Mouse (Mus musculus) neural tube, embryonic 14.5 days (tissue): ENCODE results near the gene Olfr1280. TPM values are rescaled to one million over a fixed set of nuclear protein-coding genes. Genes with fewer than 3 reads are reported as not detected.
"Not testable (repeated sequence)": the region's sequence is repeated elsewhere in the genome, so short reads cannot be mapped to it uniquely, and the experiment has no call there.

Experiments
- ATAC-seq: fragments of 200-750 bp; cut with Nextera tagmentation; 2 replicates; pipeline ENCODE4 v1.8.0; 2017; ENCODE audit warnings: low read depth, mild to moderate bottlenecking, moderate TSS enrichment, moderate library complexity
- H3K27ac ChIP-seq: fragments of 300-500 bp; sonication (generic); 2 replicates; pipeline ENCODE4 v1.5.1; 2014; ENCODE audit warnings: low read depth, mild to moderate bottlenecking, control low read depth, low read length, moderate library complexity, mixed read lengths
- H3K27me3 ChIP-seq: fragments of 300-500 bp; sonication (generic); 2 replicates; pipeline ENCODE4 v1.6.1; 2014; ENCODE audit warnings: low read length; ENCODE audit not compliant: control insufficient read depth, insufficient read depth
- H3K36me3 ChIP-seq: fragments of 300-500 bp; sonication (generic); 2 replicates; pipeline ENCODE4 v1.6.1; 2014; ENCODE audit warnings: low read length, mixed read lengths; ENCODE audit not compliant: control insufficient read depth, insufficient read depth
- H3K4me1 ChIP-seq: fragments of 300-500 bp; sonication (generic); 2 replicates; pipeline ENCODE4 v1.6.1; 2014; ENCODE audit warnings: low read length; ENCODE audit not compliant: control insufficient read depth, insufficient read depth
- H3K4me2 ChIP-seq: fragments of 300-500 bp; sonication (generic); 2 replicates; pipeline ENCODE4 v1.6.1; 2014; ENCODE audit warnings: mild to moderate bottlenecking, low read depth, low read length, control low read depth
- H3K4me3 ChIP-seq: fragments of 300-500 bp; sonication (generic); 2 replicates; pipeline ENCODE4 v1.5.1; 2014; ENCODE audit warnings: low read depth, low read length, control low read depth, mixed read lengths
- H3K9ac ChIP-seq: fragments of 300-500 bp; sonication (generic); replicated peaks from 2 replicates; pipeline ENCODE4 v1.6.1; 2014; ENCODE audit warnings: low read depth, mild to moderate bottlenecking, control low read depth, low read length, mixed read lengths
- H3K9me3 ChIP-seq: fragments of 300-500 bp; sonication (generic); 2 replicates; pipeline ENCODE4 v1.6.1; 2016; ENCODE audit warnings: low read length; ENCODE audit not compliant: control insufficient read depth
- WGBS: fragments of 180-500 bp; shearing (Covaris S2); extraction: QIAGEN DNeasy Blood & Tissue Kit; methylation state at CpG from one replicate; pipeline ENCODE4 v1.1.7; 2014; 5-methylcytosine and 5-hydroxymethylcytosine counted together
- polyA plus RNA-seq: library from polyadenylated mRNA; unstranded; fragments of >200 nt; fragmentation: Nextera tagmentation; extraction: Ambion mirVana; gene quantifications from 2 replicates; pipeline ENCODE4 v1.2.1, GENCODE M21; 2014

Gene Olfr1280
- not detected in 2 replicates for polyA plus RNA-seq

DNA sequence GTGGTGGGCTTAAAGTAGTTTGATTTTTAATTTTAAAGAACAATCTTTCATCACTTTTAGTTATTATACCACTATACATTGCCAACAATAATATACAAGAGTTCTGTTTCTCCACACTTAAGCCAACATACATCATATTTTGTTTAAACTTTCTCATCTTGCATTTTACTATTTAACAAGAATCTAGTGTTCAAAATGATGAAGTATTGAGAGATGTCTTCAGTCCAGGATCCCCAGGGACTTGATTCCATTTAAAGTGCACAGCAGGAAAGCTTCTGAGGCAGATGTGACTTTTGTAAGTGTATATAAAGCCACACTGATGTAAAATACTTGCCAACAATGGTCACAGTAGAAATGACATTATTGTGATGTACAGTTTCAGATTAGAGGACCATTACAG is at the start of gene Olfr1280:
Olfr1280 (plus strand) TSS at position 301 of the 400 bp plus-strand sequence.
- ATAC-seq, result no peak
- Histone ChIP-seq H3K9me3 (no peaks in the 10 kb centered on the region), H3K4me1 (no peaks in the 10 kb centered on the region), H3K27ac (no peak within 1 kb of the TSS), H3K9ac (no peak within 1 kb of the TSS), H3K4me2 (no peak within 1 kb of the TSS), H3K27me3 (no peaks in the 10 kb centered on the region), H3K4me3 (no peak within 1 kb of the TSS), H3K36me3 (no peaks in the 10 kb centered on the region)

DNA sequence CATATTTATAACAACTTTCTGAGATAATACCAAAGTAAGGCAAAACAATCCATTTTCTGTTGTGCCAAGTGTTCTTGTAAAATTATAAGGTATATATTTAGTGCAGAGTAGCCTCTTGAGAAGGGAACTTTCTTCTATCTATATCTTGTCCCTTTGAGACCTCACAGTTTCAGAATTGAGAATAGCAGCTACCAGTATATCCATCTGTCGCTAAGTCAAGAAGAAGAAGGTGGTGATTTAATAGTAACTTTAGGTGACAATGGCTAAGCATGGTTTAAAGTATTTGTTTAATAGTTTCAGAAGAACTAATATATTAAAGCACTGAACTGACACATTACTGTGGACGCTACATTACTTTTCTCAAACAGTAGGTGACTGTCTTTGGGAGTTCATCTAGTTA is 39.8 kb upstream of the Olfr1280 start, which contains the start of gene Olfr1277:
Olfr1277 (minus strand) TSS at position 101 of the 400 bp plus-strand sequence.
- no peak within 1 kb of the TSS for H3K27ac ChIP-seq
- no peaks in the 10 kb centered on the region for H3K36me3 ChIP-seq
- no peaks in the 10 kb centered on the region for H3K4me1 ChIP-seq
- whole genome bisulfite sequencing, result 83% methylated on average over 2 of the region's 2 CpGs
- H3K4me2 ChIP-seq, result no peak within 1 kb of the TSS
- H3K27me3 ChIP-seq, result no peaks in the 10 kb centered on the region
- H3K9ac ChIP-seq, result no peak within 1 kb of the TSS
- no peak within 1 kb of the TSS for H3K4me3 ChIP-seq
- no peaks in the 10 kb centered on the region for H3K9me3 ChIP-seq
- no peak for ATAC-seq

DNA sequence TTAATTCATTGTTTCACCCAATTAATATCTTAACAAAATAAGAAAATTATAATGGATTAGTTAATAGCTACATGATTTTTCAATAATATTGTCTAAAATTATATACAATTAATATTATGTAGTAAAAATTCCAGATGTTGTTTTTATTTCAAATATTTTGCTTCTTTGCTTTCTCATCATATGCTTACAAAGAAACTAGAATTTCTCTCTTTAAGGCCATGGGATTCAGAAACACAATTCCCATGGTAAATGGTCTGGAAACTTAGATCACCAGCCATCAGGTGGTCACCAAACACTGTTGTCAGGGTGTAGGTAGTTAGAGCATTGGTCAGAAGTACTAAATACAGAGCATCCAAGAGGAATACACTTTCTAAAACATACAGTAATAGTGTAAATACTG is 24.0 kb upstream of the Olfr1280 start, which contains the start of gene Olfr1278:
Olfr1278 (plus strand) TSS at position 301 of the 400 bp plus-strand sequence.
- Histone ChIP-seq H3K4me2 (no peak within 1 kb of the TSS), H3K36me3 (no peaks in the 10 kb centered on the region), H3K4me3 (no peak within 1 kb of the TSS), H3K9ac (no peak within 1 kb of the TSS), H3K27ac (no peak within 1 kb of the TSS), H3K9me3 (no peaks in the 10 kb centered on the region), H3K27me3 (no peaks in the 10 kb centered on the region), H3K4me1 (no peaks in the 10 kb centered on the region)
- ATAC-seq, result no peak

DNA sequence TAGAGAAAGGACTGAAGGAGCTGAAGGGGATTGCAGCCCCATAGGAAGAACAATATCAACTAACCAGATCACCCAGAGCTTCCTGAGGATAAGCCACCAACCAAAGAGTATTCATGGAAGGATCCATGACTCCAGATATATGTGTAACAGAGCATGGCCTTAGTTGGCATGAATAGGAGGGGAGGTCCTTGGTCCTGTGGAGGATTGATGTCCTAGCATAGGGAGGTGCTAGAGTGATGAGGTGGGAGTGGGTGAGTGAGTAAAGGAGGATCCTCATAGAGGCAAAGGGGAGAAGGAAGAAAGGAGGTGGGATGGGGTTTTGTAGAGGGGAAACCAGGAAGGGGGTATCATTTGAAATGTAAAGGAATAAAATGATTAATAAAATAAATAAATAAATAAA is 15.3 kb upstream of the Olfr1280 start:
- no peaks in the 10 kb centered on the region for H3K4me1 ChIP-seq
- no peak overlapping the region for H3K4me3 ChIP-seq
- no peaks in the 10 kb centered on the region for H3K27me3 ChIP-seq
- no peaks in the 10 kb centered on the region for H3K36me3 ChIP-seq
- no peak overlapping the region for H3K9ac ChIP-seq
- H3K4me2 ChIP-seq, result no peak overlapping the region
- ATAC-seq, result no peak
- H3K27ac ChIP-seq, result no peak overlapping the region
- no peaks in the 10 kb centered on the region for H3K9me3 ChIP-seq

DNA sequence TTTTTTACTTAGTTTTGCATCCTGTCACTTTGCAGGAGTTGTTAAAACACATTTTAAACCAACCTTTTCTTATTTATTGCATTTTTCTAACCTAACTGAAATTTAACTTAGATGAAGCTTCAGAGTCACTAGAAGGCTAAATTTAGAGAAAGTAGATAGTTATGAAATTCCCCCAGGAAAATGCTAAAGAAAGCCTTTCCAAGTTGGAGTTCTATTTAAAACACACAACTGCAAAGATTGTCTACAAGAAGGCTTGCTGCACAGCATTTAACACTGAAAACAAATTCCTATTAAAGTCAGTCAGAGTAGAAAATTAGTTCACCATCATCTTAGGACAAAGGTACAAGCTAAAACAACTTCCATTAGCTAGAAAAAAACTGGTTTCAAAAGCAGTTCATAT is 13.4 kb upstream of the Olfr1280 start, which contains the start of gene Olfr1279:
Olfr1279 (plus strand) TSS at position 262 of the 400 bp plus-strand sequence.
- Histone ChIP-seq H3K27me3 (no peaks in the 10 kb centered on the region), H3K4me2 (no peak within 1 kb of the TSS), H3K4me1 (no peaks in the 10 kb centered on the region), H3K9ac (no peak within 1 kb of the TSS), H3K36me3 (no peaks in the 10 kb centered on the region), H3K27ac (no peak within 1 kb of the TSS), H3K4me3 (no peak within 1 kb of the TSS), H3K9me3 (no peaks in the 10 kb centered on the region)
- no peak for ATAC-seq

DNA sequence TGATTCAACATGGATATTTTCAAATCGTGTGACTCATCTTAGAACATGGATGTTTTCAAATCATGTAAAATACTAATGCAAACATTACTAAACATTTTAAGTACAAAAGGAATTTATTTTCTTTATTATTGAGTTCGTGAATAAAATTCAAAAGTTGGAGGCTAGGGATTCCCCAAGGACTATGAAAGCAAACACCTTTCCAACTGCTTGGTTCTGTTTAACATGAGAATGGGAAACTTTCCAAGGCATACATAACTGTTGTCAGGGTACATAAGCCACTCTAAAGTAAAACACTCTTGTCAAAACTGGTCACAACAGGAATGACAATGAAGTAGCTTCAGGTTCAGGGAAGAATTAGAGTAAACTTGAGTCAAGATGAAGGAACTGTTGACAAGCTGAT is 12.4 kb downstream of the Olfr1280 start, which contains the start of gene Olfr1281:
Olfr1281 (plus strand) TSS at position 301 of the 400 bp plus-strand sequence.
- ATAC-seq, result no peak
- Histone ChIP-seq H3K9ac (no peak within 1 kb of the TSS), H3K4me1 (no peaks in the 10 kb centered on the region), H3K27ac (no peak within 1 kb of the TSS), H3K4me2 (no peak within 1 kb of the TSS), H3K9me3 (no peaks in the 10 kb centered on the region), H3K27me3 (no peaks in the 10 kb centered on the region), H3K4me3 (no peak within 1 kb of the TSS), H3K36me3 (no peaks in the 10 kb centered on the region)
- WGBS, result 84% methylated on average over 2 of the region's 2 CpGs

DNA sequence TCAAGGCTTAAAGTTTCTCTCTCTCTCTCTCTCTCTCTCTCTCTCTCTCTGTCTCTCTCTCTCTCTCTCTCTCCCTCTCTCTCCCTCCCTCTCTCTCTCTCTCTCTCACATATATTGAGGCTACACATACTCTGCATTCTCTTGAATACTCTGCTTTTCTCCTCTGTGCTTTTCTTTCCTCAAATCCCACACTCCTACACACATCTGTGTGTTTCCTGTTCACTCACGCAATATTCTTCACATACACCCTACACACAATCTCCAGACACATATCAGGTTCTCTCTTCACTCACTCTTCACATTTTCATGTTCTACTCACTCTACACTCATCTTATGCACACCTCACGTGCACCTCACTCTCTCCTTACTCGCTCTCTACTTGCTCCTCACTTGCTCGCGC is 19.9 kb downstream of the Olfr1280 start:
- H3K27me3 ChIP-seq, H3K9me3 ChIP-seq, H3K4me2 ChIP-seq, H3K27ac ChIP-seq, H3K4me3 ChIP-seq, H3K36me3 ChIP-seq, H3K9ac ChIP-seq, ATAC-seq, H3K4me1 ChIP-seq: not testable (repeated sequence)
- WGBS, result 92% methylated on average over 5 of the region's 5 CpGs

DNA sequence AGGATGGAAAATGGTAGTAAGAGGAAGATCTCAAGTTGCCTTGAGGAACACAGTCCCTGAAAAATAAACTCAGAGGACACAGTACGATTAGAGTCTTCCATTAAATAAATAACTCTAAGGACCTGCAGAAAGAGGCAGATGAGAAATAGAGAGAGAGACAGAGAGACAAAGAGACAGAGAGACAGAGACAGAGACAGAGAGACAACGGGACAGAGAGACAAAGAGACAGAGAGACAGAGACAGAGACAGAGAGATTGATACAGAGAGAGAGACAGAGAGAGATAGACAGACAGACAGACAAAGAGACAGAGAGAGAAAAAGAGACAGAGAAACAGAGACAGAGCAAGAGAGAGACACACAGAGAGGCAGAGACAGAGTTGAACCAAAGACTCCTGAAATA is 22.2 kb downstream of the Olfr1280 start, which contains the start of gene Olfr1282:
Olfr1282 (minus strand) TSS at position 101 of the 400 bp plus-strand sequence.
- 84% methylated on average over 2 of the region's 2 CpGs for WGBS
- H3K36me3 ChIP-seq, result no peaks in the 10 kb centered on the region
- H3K27me3 ChIP-seq, result no peaks in the 10 kb centered on the region
- H3K9me3 ChIP-seq, result no peaks in the 10 kb centered on the region
- no peak within 1 kb of the TSS for H3K9ac ChIP-seq
- ATAC-seq, result no peak
- no peak within 1 kb of the TSS for H3K4me2 ChIP-seq
- H3K4me1 ChIP-seq, result no peaks in the 10 kb centered on the region
- no peak within 1 kb of the TSS for H3K4me3 ChIP-seq
- H3K27ac ChIP-seq, result no peak within 1 kb of the TSS

DNA sequence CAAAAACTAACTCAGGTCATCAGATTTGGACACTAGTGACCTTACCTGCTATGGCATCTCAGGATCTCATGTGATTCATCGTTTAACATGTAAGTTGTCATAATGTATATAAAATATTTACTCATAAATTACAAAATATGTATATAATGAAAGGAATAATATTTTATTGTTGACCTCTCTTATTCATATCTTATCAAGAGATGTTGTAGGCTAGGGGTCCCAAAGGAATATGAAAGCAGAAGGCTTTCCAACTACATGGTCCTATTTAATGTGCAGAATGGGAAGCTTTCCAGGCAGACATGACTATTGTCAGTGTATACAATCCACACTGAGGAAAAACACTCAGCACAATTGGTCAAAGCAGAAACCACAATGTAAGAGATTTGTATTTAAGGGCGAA is 52.7 kb downstream of the Olfr1280 start, which contains the start of gene Olfr1283:
Olfr1283 (plus strand) TSS at position 301 of the 400 bp plus-strand sequence.
- H3K9ac ChIP-seq, result no peak within 1 kb of the TSS
- no peaks in the 10 kb centered on the region for H3K4me1 ChIP-seq
- H3K9me3 ChIP-seq, result no peaks in the 10 kb centered on the region
- H3K4me3 ChIP-seq, result no peak within 1 kb of the TSS
- no peak within 1 kb of the TSS for H3K27ac ChIP-seq
- H3K36me3 ChIP-seq, result no peaks in the 10 kb centered on the region
- no peaks in the 10 kb centered on the region for H3K27me3 ChIP-seq
- no peak for ATAC-seq
- WGBS, result 74% methylated on average over 2 of the region's 2 CpGs
- no peak within 1 kb of the TSS for H3K4me2 ChIP-seq
